Mouse (Mus musculus) activated CD4-positive, CD25-positive, alpha-beta regulatory T cell, adult 4 months (primary cell): Measurements from ENCODE around the gene Map3k12. TPM values are rescaled to one million over a fixed set of nuclear protein-coding genes. Genes with fewer than 3 reads are reported as not detected.

Experiments
- ATAC-seq: one replicate; pipeline ENCODE4 v1.8.0; 2017
- polyA plus RNA-seq, 2 experiments: library from polyadenylated mRNA; unstranded; fragments of 100-300 nt; shearing (Covaris generic); gene quantifications; one replicate each; pipeline ENCODE4 v1.2.1; 2017

Map3k12 gene
- polyA plus RNA-seq, 2 experiments from 2014 or later = 5.5 to 6.2 TPM

GRCm38 (mm10) chr15:102503447-102503846 is 13.4 kb downstream of the Map3k12 start, which contains the start of gene Gm10337:
Gm10337 (plus strand) TSS chr15:102503722.
- no peak for ATAC-seq

GRCm38 (mm10) chr15:102502254-102502840 is 14.5 kb downstream of the Map3k12 start:
- ATAC-seq = no peak

- no peak for ATAC-seq
Measured at GRCm38 (mm10) chr15:102501084-102501814, 15.6 kb downstream of the Map3k12 start.

GRCm38 (mm10) chr15:102500479-102500878 is 16.4 kb downstream of the Map3k12 start:
- ATAC-seq = no peak

- ATAC-seq = no peak
Measured at GRCm38 (mm10) chr15:102499851-102500250, 17.0 kb downstream of the Map3k12 start.

GRCm38 (mm10) chr15:102499370-102499769 is 17.5 kb downstream of the Map3k12 start:
- no peak for ATAC-seq

- no peak for ATAC-seq
Measured at GRCm38 (mm10) chr15:102498322-102498721, 18.5 kb downstream of the Map3k12 start.

- ATAC-seq = no peak
Measured at GRCm38 (mm10) chr15:102487664-102488063, 29.2 kb downstream of the Map3k12 start.

GRCm38 (mm10) chr15:102485853-102486252 is 31.0 kb downstream of the Map3k12 start:
- no peak for ATAC-seq

- ATAC-seq = no peak
Measured at GRCm38 (mm10) chr15:102483136-102483535, 33.7 kb downstream of the Map3k12 start.

GRCm38 (mm10) chr15:102474520-102474919 is 42.3 kb downstream of the Map3k12 start:
- ATAC-seq = no peak

- no peak for ATAC-seq
Measured at GRCm38 (mm10) chr15:102473246-102473645, 43.6 kb downstream of the Map3k12 start.

- ATAC-seq = no peak
Measured at GRCm38 (mm10) chr15:102471727-102472126, 45.1 kb downstream of the Map3k12 start.

- ATAC-seq = no peak
Measured at GRCm38 (mm10) chr15:102471295-102471645, 45.6 kb downstream of the Map3k12 start.

GRCm38 (mm10) chr15:102470605-102471294 is 46.1 kb downstream of the Map3k12 start:
- ATAC-seq = no peak

- peak; percentile 98 for ATAC-seq
Measured at GRCm38 (mm10) chr15:102470183-102470604, 46.7 kb downstream of the Map3k12 start, which contains the start of gene Pcbp2. Pcbp2 (plus strand) TSS chr15:102470539.

- no peak for ATAC-seq
Measured at GRCm38 (mm10) chr15:102468675-102469370, 48.0 kb downstream of the Map3k12 start.

- ATAC-seq = no peak
Measured at GRCm38 (mm10) chr15:102463666-102464065, 53.2 kb downstream of the Map3k12 start.

- no peak for ATAC-seq
Measured at GRCm38 (mm10) chr15:102461430-102462075, 55.3 kb downstream of the Map3k12 start.

GRCm38 (mm10) chr15:102460971-102461370 is 55.9 kb downstream of the Map3k12 start:
- no peak for ATAC-seq

- ATAC-seq = no peak
Measured at GRCm38 (mm10) chr15:102460409-102460808, 56.5 kb downstream of the Map3k12 start.

GRCm38 (mm10) chr15:102459847-102460246 is 57.0 kb downstream of the Map3k12 start:
- no peak for ATAC-seq
